Mouse (Mus musculus) lung, postnatal 0 days (tissue): ENCODE data around the gene Gm19345. TPM values are rescaled to one million over a fixed set of nuclear protein-coding genes. Genes with fewer than 3 reads are reported as not detected.

Experiments used
- ATAC-seq: fragments of 200-750 bp; cut with Nextera tagmentation; 2 replicates; pipeline ENCODE4 v1.8.0; 2017; ENCODE audit warnings: moderate library complexity
- DNase-seq: peaks from one replicate; pipeline ENCODE4 v3.0.0-alpha.2; 2016; ENCODE audit warnings: low spot score
- H3K27ac ChIP-seq: fragments of 300-500 bp; sonication (generic); 2 replicates; pipeline ENCODE4 v1.5.1; 2014; ENCODE audit warnings: antibody characterized with exemption, mild to moderate bottlenecking, low read length, mixed read lengths
- H3K27me3 ChIP-seq: fragments of 300-500 bp; sonication (generic); replicated peaks from 2 replicates; pipeline ENCODE4 v1.6.1; 2014; ENCODE audit warnings: low read length, mixed read lengths; ENCODE audit not compliant: insufficient read depth
- H3K36me3 ChIP-seq: fragments of 300-500 bp; sonication (generic); 2 replicates; pipeline ENCODE4 v1.6.1; 2014; ENCODE audit warnings: low read length, mixed read lengths; ENCODE audit not compliant: insufficient read depth
- H3K4me1 ChIP-seq: fragments of 300-500 bp; sonication (generic); 2 replicates; pipeline ENCODE4 v1.6.1; 2014; ENCODE audit warnings: antibody characterized with exemption, low read depth, low read length, mixed read lengths; ENCODE audit not compliant: insufficient read depth
- H3K4me2 ChIP-seq: fragments of 300-500 bp; sonication (generic); replicated peaks from 2 replicates; pipeline ENCODE4 v1.6.1; 2014; ENCODE audit warnings: low read depth, mild to moderate bottlenecking, low read length, moderate library complexity, mixed read lengths
- H3K4me3 ChIP-seq: fragments of 300-500 bp; sonication (generic); 2 replicates; pipeline ENCODE4 v1.5.1; 2014; ENCODE audit warnings: low read depth, low read length
- H3K9ac ChIP-seq: fragments of 300-500 bp; sonication (generic); replicated peaks from 2 replicates; pipeline ENCODE4 v1.6.1; 2014; ENCODE audit warnings: low read depth, mild to moderate bottlenecking
- H3K9me3 ChIP-seq: fragments of 300-500 bp; sonication (generic); 2 replicates; pipeline ENCODE4 v1.6.1; 2016; ENCODE audit warnings: low read length, mixed read lengths
- CTCF ChIP-seq: IDR thresholded peaks from 2 replicates; pipeline ENCODE4 v1.5.1; 2016; ENCODE audit warnings: antibody characterized with exemption, mild to moderate bottlenecking
- EP300 ChIP-seq: IDR thresholded peaks from 2 replicates; pipeline ENCODE4 v1.6.1; 2016; ENCODE audit warnings: antibody characterized with exemption, mild to moderate bottlenecking, control low read depth
- WGBS: fragments of 180-500 bp; shearing (Covaris S2); extraction: QIAGEN DNeasy Blood & Tissue Kit; methylation state at CpG from one replicate; pipeline ENCODE4 v1.1.7; 2014; 5-methylcytosine and 5-hydroxymethylcytosine counted together
- polyA plus RNA-seq: library from polyadenylated mRNA; unstranded; fragments of >200 nt; fragmentation: Nextera tagmentation; extraction: Ambion mirVana; gene quantifications from 2 replicates; pipeline ENCODE4 v1.2.1, GENCODE M21; 2015

The Gm19345 gene
- polyA plus RNA-seq, 1 experiment from 2014 or later, result 0.12 TPM

GRCm38 (mm10) chr7:19824182-19824973 lies 27.4 kb upstream of the Gm19345 start:
- Histone ChIP-seq H3K4me3 (no peak overlapping the region), H3K9me3 (no peaks in the 10 kb centered on the region), H3K36me3 (no peaks in the 10 kb centered on the region), H3K4me1 (peaks cover 20% of the 10 kb centered on the region; the same call in 1 of the 2 replicates), H3K4me2 (no peak overlapping the region), H3K27ac (peak overlapping the region; percentile 88), H3K9ac (no peak overlapping the region), H3K27me3 (no peaks in the 10 kb centered on the region)
- ATAC-seq (peak; percentile 95), DNase-seq (peak; percentile 95)
- WGBS, result 20% methylated on average over 24 of the region's 26 CpGs
- TF ChIP-seq CTCF (no peak), EP300 (peak; percentile 43)

- Histone ChIP-seq H3K27me3 (no peaks in the 10 kb centered on the region), H3K9me3 (no peaks in the 10 kb centered on the region), H3K9ac (no peak overlapping the region), H3K4me1 (peaks cover 34% of the 10 kb centered on the region), H3K4me2 (no peak overlapping the region), H3K4me3 (no peak overlapping the region), H3K27ac (no peak overlapping the region), H3K36me3 (no peaks in the 10 kb centered on the region)
- 41% methylated on average over 6 of the region's 6 CpGs for WGBS
- ATAC-seq (no peak), DNase-seq (no peak)
- TF ChIP-seq EP300 (no peak), CTCF (no peak)
Observed at GRCm38 (mm10) chr7:19826756-19827155, 25.0 kb upstream of the Gm19345 start.

- Histone ChIP-seq H3K4me1 (peaks cover 17% of the 10 kb centered on the region), H3K4me2 (no peak overlapping the region), H3K27me3 (no peaks in the 10 kb centered on the region), H3K27ac (no peak overlapping the region), H3K9ac (no peak overlapping the region), H3K9me3 (no peaks in the 10 kb centered on the region), H3K4me3 (no peak overlapping the region), H3K36me3 (no peaks in the 10 kb centered on the region)
- 58% methylated on average over 3 of the region's 3 CpGs for WGBS
- DNase-seq (no peak), ATAC-seq (no peak)
- no peak for TF ChIP-seq EP300
- TF ChIP-seq CTCF, result no peak
Observed at GRCm38 (mm10) chr7:19829694-19830093, 22.1 kb upstream of the Gm19345 start.

- 9% methylated on average over 13 of the region's 13 CpGs for WGBS
- Histone ChIP-seq H3K4me3 (no peak overlapping the region), H3K4me2 (peak overlapping the region; percentile 32), H3K9ac (no peak overlapping the region), H3K27me3 (no peaks in the 10 kb centered on the region), H3K27ac (peak overlapping the region; percentile 47), H3K36me3 (no peaks in the 10 kb centered on the region), H3K4me1 (peaks cover 15% of the 10 kb centered on the region), H3K9me3 (no peaks in the 10 kb centered on the region)
- TF ChIP-seq CTCF (no peak), EP300 (peak; percentile 80)
- DNase-seq, result peak; percentile 97
- ATAC-seq, result peak; percentile 95
Observed at GRCm38 (mm10) chr7:19830682-19831156, 21.1 kb upstream of the Gm19345 start.

GRCm38 (mm10) chr7:19831837-19832236 lies 20.0 kb upstream of the Gm19345 start:
- no peak overlapping the region for H3K9ac ChIP-seq
- peak overlapping the region; percentile 27 for H3K27ac ChIP-seq
- ATAC-seq, result peak; percentile 67
- H3K9me3 ChIP-seq, result no peaks in the 10 kb centered on the region
- H3K4me2 ChIP-seq, result no peak overlapping the region
- H3K4me3 ChIP-seq, result no peak overlapping the region
- TF ChIP-seq CTCF, result no peak
- TF ChIP-seq EP300, result no peak; the same call in 1 of the 2 replicates
- DNase-seq, result peak; percentile 83
- no peaks in the 10 kb centered on the region for H3K36me3 ChIP-seq
- H3K27me3 ChIP-seq, result no peaks in the 10 kb centered on the region
- WGBS, result 33% methylated on average over 9 of the region's 9 CpGs
- H3K4me1 ChIP-seq, result peaks cover 15% of the 10 kb centered on the region

GRCm38 (mm10) chr7:19834055-19834454 lies 17.7 kb upstream of the Gm19345 start:
- Histone ChIP-seq H3K4me1 (peaks cover 15% of the 10 kb centered on the region), H3K36me3 (no peaks in the 10 kb centered on the region), H3K27me3 (no peaks in the 10 kb centered on the region), H3K27ac (no peak overlapping the region), H3K4me3 (no peak overlapping the region), H3K4me2 (no peak overlapping the region), H3K9ac (no peak overlapping the region), H3K9me3 (no peaks in the 10 kb centered on the region)
- ATAC-seq, result no peak
- WGBS, result 56% methylated on average over 3 of the region's 3 CpGs
- TF ChIP-seq CTCF (peak; percentile 37; the same call in 1 of the 2 replicates), EP300 (no peak)
- no peak for DNase-seq
